Mouse (Mus musculus) ES-Bruce4 (cell line): ENCODE results near the gene Mpped1. TPM values are rescaled to one million over a fixed set of nuclear protein-coding genes. Genes with fewer than 3 reads are reported as not detected.

Experiments used
- H3K27ac ChIP-seq: 2 replicates; pipeline ENCODE4 v1.5.1; 2012; ENCODE audit warnings: low read length, inconsistent platforms; ENCODE audit not compliant: insufficient read depth
- H3K27me3 ChIP-seq: 2 replicates; pipeline ENCODE4 v1.6.1; 2012; ENCODE audit warnings: mild to moderate bottlenecking, low read length, inconsistent platforms; ENCODE audit not compliant: control insufficient read depth, poor library complexity, insufficient read depth, severe bottlenecking
- H3K36me3 ChIP-seq: 2 replicates; pipeline ENCODE4 v1.6.1; 2012; ENCODE audit warnings: inconsistent platforms, mild to moderate bottlenecking, low read length, moderate library complexity; ENCODE audit not compliant: control insufficient read depth, poor library complexity, insufficient read depth, severe bottlenecking
- H3K4me1 ChIP-seq: one replicate; pipeline ENCODE4 v1.8.1; 2011; ENCODE audit warnings: low read length; ENCODE audit not compliant: control insufficient read depth, insufficient read depth
- H3K4me3 ChIP-seq: 2 replicates; pipeline ENCODE4 v1.5.1; 2011; ENCODE audit warnings: low read depth, mild to moderate bottlenecking, low read length
- H3K9ac ChIP-seq: 2 replicates; pipeline ENCODE4 v1.6.1; 2012; ENCODE audit warnings: low read depth, mild to moderate bottlenecking, inconsistent platforms; ENCODE audit not compliant: poor library complexity, severe bottlenecking
- H3K9me3 ChIP-seq: replicated peaks from 2 replicates; pipeline ENCODE4 v1.6.1; 2012; ENCODE audit warnings: mild to moderate bottlenecking, low read length, inconsistent platforms; ENCODE audit not compliant: control insufficient read depth, poor library complexity, insufficient read depth, severe bottlenecking
- CTCF ChIP-seq: IDR thresholded peaks from one replicate; pipeline ENCODE4 v1.8.1; 2011; ENCODE audit warnings: low read depth, low read length
- EP300 ChIP-seq: IDR thresholded peaks from 2 replicates; pipeline ENCODE4 v1.6.1; 2011; ENCODE audit warnings: low read depth, low read length; ENCODE audit not compliant: insufficient read depth
- POLR2A ChIP-seq: IDR thresholded peaks from one replicate; pipeline ENCODE4 v1.8.1; 2011; ENCODE audit warnings: low read length; ENCODE audit not compliant: insufficient read depth
- polyA plus RNA-seq: library from polyadenylated mRNA; stranded (reverse); fragments of >200 nt; gene quantifications from 2 replicates; pipeline ENCODE4 v1.2.4, GENCODE M21; 2011; ENCODE audit warnings: low read depth; ENCODE audit not compliant: missing spikeins, insufficient read depth, insufficient read length

Mpped1 gene
- polyA plus RNA-seq, 1 experiment: 0.75 TPM

- Histone ChIP-seq H3K4me3 (no peak overlapping the region), H3K36me3 (no peaks in the 10 kb centered on the region), H3K9ac (no peak overlapping the region), H3K27ac (no peak overlapping the region), H3K9me3 (no peaks in the 10 kb centered on the region), H3K27me3 (no peaks in the 10 kb centered on the region), H3K4me1 (no peaks in the 10 kb centered on the region)
- TF ChIP-seq POLR2A (no peak), CTCF (no peak), EP300 (no peak)
These were observed 61.9 kb downstream of the Mpped1 start for GRCm38 (mm10) chr15:83840950-83841719.

- no peaks in the 10 kb centered on the region for H3K27me3 ChIP-seq
- no peaks in the 10 kb centered on the region for H3K4me1 ChIP-seq
These were observed 63.2 kb downstream of the Mpped1 start for GRCm38 (mm10) chr15:83842419-83842818.

GRCm38 (mm10) chr15:83842915-83843789, 63.9 kb downstream of the Mpped1 start:
- TF ChIP-seq EP300 (no peak), POLR2A (no peak), CTCF (no peak)
- Histone ChIP-seq H3K27ac (no peak overlapping the region), H3K9ac (no peak overlapping the region), H3K36me3 (no peaks in the 10 kb centered on the region), H3K4me1 (no peaks in the 10 kb centered on the region), H3K9me3 (no peaks in the 10 kb centered on the region), H3K27me3 (no peaks in the 10 kb centered on the region), H3K4me3 (no peak overlapping the region)

More at GRCm38 (mm10) chr15:83842419-83842818, 63.2 kb downstream of the Mpped1 start:
- Histone ChIP-seq H3K9ac (no peak overlapping the region), H3K4me3 (no peak overlapping the region), H3K9me3 (no peaks in the 10 kb centered on the region), H3K36me3 (no peaks in the 10 kb centered on the region), H3K27ac (no peak overlapping the region)
- TF ChIP-seq EP300 (no peak), CTCF (no peak), POLR2A (no peak)

- Histone ChIP-seq H3K9ac (no peak overlapping the region), H3K36me3 (no peaks in the 10 kb centered on the region), H3K4me3 (no peak overlapping the region), H3K27ac (no peak overlapping the region), H3K27me3 (no peaks in the 10 kb centered on the region), H3K4me1 (no peaks in the 10 kb centered on the region), H3K9me3 (no peaks in the 10 kb centered on the region)
- no peak for TF ChIP-seq CTCF
- no peak for TF ChIP-seq EP300
- no peak for TF ChIP-seq POLR2A
These were observed 66.5 kb downstream of the Mpped1 start for GRCm38 (mm10) chr15:83845734-83846133.

- no peaks in the 10 kb centered on the region for H3K27me3 ChIP-seq
- H3K36me3 ChIP-seq: no peaks in the 10 kb centered on the region
- H3K4me1 ChIP-seq: no peaks in the 10 kb centered on the region
- no peak overlapping the region for H3K4me3 ChIP-seq
- no peak overlapping the region for H3K27ac ChIP-seq
- H3K9ac ChIP-seq: no peak overlapping the region
- no peaks in the 10 kb centered on the region for H3K9me3 ChIP-seq
- no peak for TF ChIP-seq POLR2A
- TF ChIP-seq CTCF: no peak
- TF ChIP-seq EP300: no peak
These were observed 67.3 kb downstream of the Mpped1 start for GRCm38 (mm10) chr15:83846592-83846991.
